Mouse (Mus musculus): ENCODE results near the gene Ifnz. TPM values are rescaled to one million over a fixed set of nuclear protein-coding genes. Genes with fewer than 3 reads are reported as not detected.

Gene Ifnz
- not detected in 2 replicates for polyA plus RNA-seq (2012; ENCODE audit: low replicate concordance)

GRCm38 (mm10) chr4:88781831-88782230, at the start of gene Ifnz:
Gene Ifnz (plus strand): TSS chr4:88782131.

GRCm38 (mm10) chr4:88754818-88755340, 27.1 kb upstream of the Ifnz start, which contains the start of gene Gm13271:
Gene Gm13271 (plus strand): TSS chr4:88754868.

GRCm38 (mm10) chr4:88759610-88760268, 22.2 kb upstream of the Ifnz start, which contains the start of gene Gm13283:
Gene Gm13283 (plus strand): TSS chr4:88760119.

GRCm38 (mm10) chr4:88773534-88773933, 8.4 kb upstream of the Ifnz start, which contains the start of gene Gm13290:
Gene Gm13290 (plus strand): TSS chr4:88773834.

GRCm38 (mm10) chr4:88776622-88777021, 5.3 kb upstream of the Ifnz start, which contains the start of gene Gm13289:
Gene Gm13289 (plus strand): TSS chr4:88776922.

GRCm38 (mm10) chr4:88779550-88779949, 2.4 kb upstream of the Ifnz start, which contains the start of gene Gm13272:
Gene Gm13272 (plus strand): TSS chr4:88779850.

GRCm38 (mm10) chr4:88785409-88785808, 3.5 kb downstream of the Ifnz start, which contains the start of gene Gm13276:
Gene Gm13276 (plus strand): TSS chr4:88785709.

GRCm38 (mm10) chr4:88788402-88788801, 6.5 kb downstream of the Ifnz start, which contains the start of gene Gm13277:
Gene Gm13277 (plus strand): TSS chr4:88788632.

GRCm38 (mm10) chr4:88791250-88791649, 9.3 kb downstream of the Ifnz start, which contains the start of gene Gm13278:
Gene Gm13278 (plus strand): TSS chr4:88791550.

GRCm38 (mm10) chr4:88793936-88794675, 12.2 kb downstream of the Ifnz start, which contains the start of gene Gm13275:
Gene Gm13275 (plus strand): TSS chr4:88794487.

GRCm38 (mm10) chr4:88797097-88797496, 15.2 kb downstream of the Ifnz start, which contains the start of gene Gm13279:
Gene Gm13279 (plus strand): TSS chr4:88797397.

GRCm38 (mm10) chr4:88799365-88799764, 17.4 kb downstream of the Ifnz start, which contains the start of gene Gm13285:
Gene Gm13285 (plus strand): TSS chr4:88799665.

GRCm38 (mm10) chr4:88802954-88803353, 21.0 kb downstream of the Ifnz start, which contains the start of gene Gm13287:
Gene Gm13287 (plus strand): TSS chr4:88803254.

GRCm38 (mm10) chr4:88805231-88805630, 23.3 kb downstream of the Ifnz start, which contains the start of gene Gm13288:
Gene Gm13288 (plus strand): TSS chr4:88805531.

GRCm38 (mm10) chr4:88815928-88816327, 34.0 kb downstream of the Ifnz start, which contains the start of gene Ifna7:
Gene Ifna7 (plus strand): TSS chr4:88816228.

GRCm38 (mm10) chr4:88819659-88820058, 37.7 kb downstream of the Ifnz start, which contains the start of gene Ifna11:
Gene Ifna11 (plus strand): TSS chr4:88819959.

GRCm38 (mm10) chr4:88827116-88827515, 45.2 kb downstream of the Ifnz start, which contains the start of gene Ifna6:
Gene Ifna6 (plus strand): TSS chr4:88827416.

Other genes with a start within 250 kb of the Ifnz start
- gene Ifna15, start 223.9 kb upstream of the Ifnz start, polyA plus RNA-seq (2012; ENCODE audit: low replicate concordance) = not detected in 2 replicates
- gene Ifna14, start 210.3 kb upstream of the Ifnz start, polyA plus RNA-seq (2012; ENCODE audit: low replicate concordance) = not detected in 2 replicates
- gene Ifna9, start 189.7 kb upstream of the Ifnz start, polyA plus RNA-seq (2012; ENCODE audit: low replicate concordance) = not detected in 2 replicates
- not detected in 2 replicates for gene Ifna12, start 178.8 kb upstream of the Ifnz start, polyA plus RNA-seq (2012; ENCODE audit: low replicate concordance)
- gene C87499, start 147.7 kb upstream of the Ifnz start, polyA plus RNA-seq (2012; ENCODE audit: low replicate concordance) = not detected in 2 replicates
- not detected in 2 replicates for gene Ifna13, start 137.7 kb upstream of the Ifnz start, polyA plus RNA-seq (2012; ENCODE audit: low replicate concordance)
- not detected in 2 replicates for gene Ifna16, start 105.2 kb upstream of the Ifnz start, polyA plus RNA-seq (2012; ENCODE audit: low replicate concordance)
- gene Ifna2, start 98.2 kb upstream of the Ifnz start, polyA plus RNA-seq (2012; ENCODE audit: low replicate concordance) = not detected in 2 replicates
- not detected in 2 replicates for gene Ifnab, start 90.8 kb upstream of the Ifnz start, polyA plus RNA-seq (2012; ENCODE audit: low replicate concordance)
- gene Gm26566, start 60.3 kb upstream of the Ifnz start, polyA plus RNA-seq (2012; ENCODE audit: low replicate concordance) = 0.11 and 0.58 TPM in 2 replicates
- 6.5 and 7.8 TPM in 2 replicates for gene Klhl9, start 59.7 kb upstream of the Ifnz start, polyA plus RNA-seq (2012; ENCODE audit: low replicate concordance)
- gene Gm13271, start 27.3 kb upstream of the Ifnz start, polyA plus RNA-seq (2012; ENCODE audit: low replicate concordance) = not detected in 2 replicates
- gene Gm13283, start 22.0 kb upstream of the Ifnz start, polyA plus RNA-seq (2012; ENCODE audit: low replicate concordance) = not detected in 2 replicates
- gene Gm13290, start 8.3 kb upstream of the Ifnz start, polyA plus RNA-seq (2012; ENCODE audit: low replicate concordance) = not detected in 2 replicates
- gene Gm13289, start 5.2 kb upstream of the Ifnz start, polyA plus RNA-seq (2012; ENCODE audit: low replicate concordance) = not detected in 2 replicates
- not detected in 2 replicates for gene Gm13272, start 2.3 kb upstream of the Ifnz start, polyA plus RNA-seq (2012; ENCODE audit: low replicate concordance)
- not detected in 2 replicates for gene Gm13276, start 3.6 kb downstream of the Ifnz start, polyA plus RNA-seq (2012; ENCODE audit: low replicate concordance)
- gene Gm13277, start 6.5 kb downstream of the Ifnz start, polyA plus RNA-seq (2012; ENCODE audit: low replicate concordance) = not detected in 2 replicates
- not detected in 2 replicates for gene Gm13278, start 9.4 kb downstream of the Ifnz start, polyA plus RNA-seq (2012; ENCODE audit: low replicate concordance)
- not detected in 2 replicates for gene Gm13275, start 12.4 kb downstream of the Ifnz start, polyA plus RNA-seq (2012; ENCODE audit: low replicate concordance)
- gene Gm13279, start 15.3 kb downstream of the Ifnz start, polyA plus RNA-seq (2012; ENCODE audit: low replicate concordance) = not detected in 2 replicates
- gene Gm13285, start 17.5 kb downstream of the Ifnz start, polyA plus RNA-seq (2012; ENCODE audit: low replicate concordance) = not detected in 2 replicates
- gene Gm13287, start 21.1 kb downstream of the Ifnz start, polyA plus RNA-seq (2012; ENCODE audit: low replicate concordance) = not detected in 2 replicates
- gene Gm13288, start 23.4 kb downstream of the Ifnz start, polyA plus RNA-seq (2012; ENCODE audit: low replicate concordance) = not detected in 2 replicates
- not detected in 2 replicates for gene Ifna7, start 34.1 kb downstream of the Ifnz start, polyA plus RNA-seq (2012; ENCODE audit: low replicate concordance)
- not detected in 2 replicates for gene Ifna11, start 37.8 kb downstream of the Ifnz start, polyA plus RNA-seq (2012; ENCODE audit: low replicate concordance)
- gene Ifna6, start 45.3 kb downstream of the Ifnz start, polyA plus RNA-seq (2012; ENCODE audit: low replicate concordance) = not detected in 2 replicates
- gene Ifna5, start 53.4 kb downstream of the Ifnz start, polyA plus RNA-seq (2012; ENCODE audit: low replicate concordance) = not detected in 2 replicates
- not detected in 2 replicates for gene Ifna4, start 59.7 kb downstream of the Ifnz start, polyA plus RNA-seq (2012; ENCODE audit: low replicate concordance)
- gene Ifna1, start 68.0 kb downstream of the Ifnz start, polyA plus RNA-seq (2012; ENCODE audit: low replicate concordance) = not detected in 2 replicates
- gene Ifne, start 98.1 kb downstream of the Ifnz start, polyA plus RNA-seq (2012; ENCODE audit: low replicate concordance) = not detected in 2 replicates

All from hematopoietic multipotent progenitor cell, adult 10-12 weeks (in vitro differentiated cells).